Mouse (Mus musculus) midbrain, postnatal 0 days (tissue): ENCODE measurements at regions not wholly inside any gene's neighbourhood (a gene's known extent, or its start where the extent isn't known, plus 50 kb on each side); places are given as distances from the start of the nearest gene placed in this dataset.
"Not testable (repeated sequence)": the region's sequence is repeated elsewhere in the genome, so short reads cannot be mapped to it uniquely, and the experiment has no call there.

Source experiments
- ATAC-seq: fragments of 200-750 bp; cut with Nextera tagmentation; 2 replicates; pipeline ENCODE4 v1.8.0; 2017; ENCODE audit warnings: moderate number of reproducible peaks, mild to moderate bottlenecking, moderate TSS enrichment, moderate library complexity; ENCODE audit not compliant: low FRiP score
- DNase-seq: peaks from one replicate; pipeline ENCODE4 v3.0.0-alpha.2; 2015; ENCODE audit warnings: low spot score
- H3K27ac ChIP-seq: fragments of 300-500 bp; sonication (generic); 2 replicates; pipeline ENCODE4 v1.5.1; 2014; ENCODE audit warnings: low read depth, mild to moderate bottlenecking, low read length, mixed read lengths
- H3K27me3 ChIP-seq: fragments of 300-500 bp; sonication (generic); 2 replicates; pipeline ENCODE4 v1.6.1; 2014; ENCODE audit warnings: low read length, control low read depth, mixed read lengths; ENCODE audit not compliant: insufficient read depth
- H3K36me3 ChIP-seq: fragments of 300-500 bp; sonication (generic); 2 replicates; pipeline ENCODE4 v1.6.1; 2014; ENCODE audit warnings: low read length, control low read depth, mixed read lengths; ENCODE audit not compliant: insufficient read depth
- H3K4me1 ChIP-seq: fragments of 300-500 bp; sonication (generic); 2 replicates; pipeline ENCODE4 v1.6.1; 2014; ENCODE audit warnings: mild to moderate bottlenecking, control low read depth, antibody characterized with exemption, low read length, mixed read lengths; ENCODE audit not compliant: insufficient read depth
- H3K4me2 ChIP-seq: fragments of 300-500 bp; sonication (generic); 2 replicates; pipeline ENCODE4 v1.6.1; 2014; ENCODE audit warnings: low read depth, mild to moderate bottlenecking, low read length, mixed read lengths; ENCODE audit not compliant: poor library complexity, severe bottlenecking
- H3K4me3 ChIP-seq: fragments of 300-500 bp; sonication (generic); 2 replicates; pipeline ENCODE4 v1.5.1; 2014; ENCODE audit warnings: low read depth, mild to moderate bottlenecking, low read length, moderate library complexity
- H3K9ac ChIP-seq: fragments of 300-500 bp; sonication (generic); replicated peaks from 2 replicates; pipeline ENCODE4 v1.6.1; 2014; ENCODE audit warnings: mild to moderate bottlenecking, low read length, moderate library complexity, mixed read lengths; ENCODE audit not compliant: poor library complexity, severe bottlenecking
- H3K9me3 ChIP-seq: fragments of 300-500 bp; sonication (generic); 2 replicates; pipeline ENCODE4 v1.6.1; 2016; ENCODE audit warnings: low read length, control low read depth
- CTCF ChIP-seq: IDR thresholded peaks from 2 replicates; pipeline ENCODE4 v1.5.1; 2016; ENCODE audit warnings: antibody characterized with exemption, mild to moderate bottlenecking
- WGBS: fragments of 180-500 bp; shearing (Covaris S2); extraction: QIAGEN DNeasy Blood & Tissue Kit; methylation state at CpG from one replicate; pipeline ENCODE4 v1.1.7; 2014; 5-methylcytosine and 5-hydroxymethylcytosine counted together

GRCm38 (mm10) chr15:44869672-44870071 lies 4735.5 kb downstream of the 9330182O14Rik start:
- WGBS: 74% methylated on average over 2 of the region's 2 CpGs
- H3K4me1 ChIP-seq: no peaks in the 10 kb centered on the region
- no peak for TF ChIP-seq CTCF

DNA sequence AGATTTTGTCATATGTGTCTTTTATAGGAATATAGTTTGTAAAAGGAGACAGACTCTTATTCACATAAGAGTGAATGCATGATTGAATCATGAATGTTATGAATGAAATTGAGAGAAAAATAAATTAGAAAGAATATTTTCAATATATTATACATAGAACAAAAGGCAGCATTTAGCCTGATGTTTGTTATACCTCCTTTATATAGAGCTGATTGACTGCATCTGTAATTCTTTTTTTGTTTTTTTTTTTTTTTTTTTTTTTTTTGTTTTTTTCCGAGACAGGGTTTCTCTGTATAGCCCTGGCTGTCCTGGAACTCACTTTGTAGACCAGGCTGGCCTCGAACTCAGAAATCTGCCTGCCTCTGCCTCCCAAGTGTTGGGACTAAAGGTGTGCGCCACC lies 4736.8 kb downstream of the 9330182O14Rik start:
- not testable (repeated sequence) for H3K4me1 ChIP-seq, H3K27ac ChIP-seq, H3K27me3 ChIP-seq, H3K9ac ChIP-seq, H3K9me3 ChIP-seq, H3K36me3 ChIP-seq, DNase-seq, H3K4me2 ChIP-seq, ATAC-seq, H3K4me3 ChIP-seq
- 100% methylated on average over 2 of the region's 3 CpGs for WGBS

More at GRCm38 (mm10) chr15:44869672-44870071, 4735.5 kb downstream of the 9330182O14Rik start:
- Histone ChIP-seq H3K9me3 (no peaks in the 10 kb centered on the region), H3K36me3 (no peaks in the 10 kb centered on the region), H3K27ac (no peak overlapping the region), H3K9ac (no peak overlapping the region), H3K4me3 (no peak overlapping the region), H3K27me3 (no peaks in the 10 kb centered on the region), H3K4me2 (no peak overlapping the region)
- DNase-seq (no peak), ATAC-seq (no peak)

GRCm38 (mm10) chr15:44882219-44882618 lies 4748.1 kb downstream of the 9330182O14Rik start:
- TF ChIP-seq CTCF: no peak
- H3K4me2 ChIP-seq: no peak overlapping the region
- H3K27ac ChIP-seq: no peak overlapping the region
- no peak overlapping the region for H3K9ac ChIP-seq
- H3K4me3 ChIP-seq: no peak overlapping the region
- no peaks in the 10 kb centered on the region for H3K9me3 ChIP-seq
- H3K36me3 ChIP-seq: peaks cover 21% of the 10 kb centered on the region
- no peaks in the 10 kb centered on the region for H3K27me3 ChIP-seq
- no peak for DNase-seq
- no peaks in the 10 kb centered on the region for H3K4me1 ChIP-seq
- no peak for ATAC-seq
- WGBS: 84% methylated on average over 4 of the region's 4 CpGs

DNA sequence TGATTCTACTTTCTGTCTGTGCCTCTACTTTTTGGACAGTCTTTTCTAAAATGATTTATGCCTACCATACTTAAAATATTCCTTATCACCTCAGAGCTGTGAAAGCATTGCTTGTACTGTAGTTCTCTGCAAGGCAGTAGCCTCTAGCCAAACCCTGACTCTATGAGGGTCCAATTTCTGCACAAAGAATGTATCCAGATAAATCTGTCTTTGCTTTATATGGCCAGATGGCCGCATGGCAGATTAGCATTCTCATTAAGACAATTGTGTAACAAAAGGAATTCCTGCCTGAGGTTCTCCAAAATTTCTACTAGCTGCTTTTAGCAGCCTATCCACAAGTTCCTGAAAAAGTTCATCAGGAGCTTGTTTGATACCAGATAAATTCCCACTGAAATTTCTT lies 4757.4 kb downstream of the 9330182O14Rik start:
- ATAC-seq (no peak), DNase-seq (peak; percentile 3)
- H3K4me3 ChIP-seq: no peak overlapping the region
- H3K4me2 ChIP-seq: no peak overlapping the region
- no peaks in the 10 kb centered on the region for H3K27me3 ChIP-seq
- TF ChIP-seq CTCF: no peak
- 36% methylated on average over 1 of the region's 1 CpGs for WGBS
- H3K4me1 ChIP-seq: no peaks in the 10 kb centered on the region
- no peaks in the 10 kb centered on the region for H3K9me3 ChIP-seq
- H3K36me3 ChIP-seq: no peaks in the 10 kb centered on the region
- no peak overlapping the region for H3K27ac ChIP-seq
- no peak overlapping the region for H3K9ac ChIP-seq

GRCm38 (mm10) chr15:44896220-44896619 lies 4762.1 kb downstream of the 9330182O14Rik start:
- no peak overlapping the region for H3K9ac ChIP-seq
- no peaks in the 10 kb centered on the region for H3K4me1 ChIP-seq
- peak; percentile 9 for DNase-seq
- H3K4me2 ChIP-seq: no peak overlapping the region
- no peak overlapping the region for H3K27ac ChIP-seq
- H3K36me3 ChIP-seq: no peaks in the 10 kb centered on the region
- H3K4me3 ChIP-seq: no peak overlapping the region
- no peak for ATAC-seq
- H3K27me3 ChIP-seq: no peaks in the 10 kb centered on the region
- WGBS: 57% methylated on average over 1 of the region's 1 CpGs
- no peaks in the 10 kb centered on the region for H3K9me3 ChIP-seq
- TF ChIP-seq CTCF: no peak

GRCm38 (mm10) chr15:44897572-44897971 lies 4763.4 kb downstream of the 9330182O14Rik start:
- H3K9me3 ChIP-seq: no peaks in the 10 kb centered on the region
- no peak overlapping the region for H3K9ac ChIP-seq
- TF ChIP-seq CTCF: no peak
- 87% methylated on average over 1 of the region's 1 CpGs for WGBS
- H3K27me3 ChIP-seq: no peaks in the 10 kb centered on the region
- ATAC-seq (no peak), DNase-seq (no peak)
- H3K27ac ChIP-seq: no peak overlapping the region
- no peaks in the 10 kb centered on the region for H3K4me1 ChIP-seq
- H3K36me3 ChIP-seq: no peaks in the 10 kb centered on the region
- H3K4me2 ChIP-seq: no peak overlapping the region
- no peak overlapping the region for H3K4me3 ChIP-seq
